Mouse (Mus musculus) layer of hippocampus, adult 2 months (tissue): ENCODE data around the gene Col4a2. TPM values are rescaled to one million over a fixed set of nuclear protein-coding genes. Genes with fewer than 3 reads are reported as not detected.
"Not testable (repeated sequence)": the region's sequence is repeated elsewhere in the genome, so short reads cannot be mapped to it uniquely, and the experiment has no call there.

ENCODE experiments used
- DNase-seq, 2 experiments: peaks; one replicate each; pipeline ENCODE4 v3.0.0; 2022; ENCODE audit warnings: low spot score in 2 of 2
- H3K27ac ChIP-seq: fragments of 200-600 bp; 2 replicates; pipeline ENCODE4 v1.8.1; 2022
- H3K4me3 ChIP-seq: fragments of 200-600 bp; 2 replicates; pipeline ENCODE4 v1.8.1; 2022; ENCODE audit warnings: mild to moderate bottlenecking
- CTCF ChIP-seq: fragments of 200-600 bp; conservative IDR thresholded peaks from 2 replicates; pipeline ENCODE4 v1.8.1; 2022; ENCODE audit warnings: antibody characterized with exemption, mild to moderate bottlenecking, moderate library complexity
- total RNA-seq, 2 experiments: library from RNA; stranded (reverse); gene quantifications; 2 replicates each; pipeline ENCODE4 v1.2.3; 2021

Gene Col4a2
- total RNA-seq, 2 experiments from 2014 or later: 53.7 to 55.4 TPM

GRCm38 (mm10) chr8:11463889-11464706 lies 151.5 kb downstream of the Col4a2 start:
- no peak for TF ChIP-seq CTCF
- no peak for DNase-seq
- H3K27ac ChIP-seq: no peak overlapping the region
- no peak overlapping the region for H3K4me3 ChIP-seq

- TF ChIP-seq CTCF: no peak
- Histone ChIP-seq H3K27ac (no peak overlapping the region), H3K4me3 (no peak overlapping the region)
- DNase-seq: no peak
Observed at GRCm38 (mm10) chr8:11464707-11464964, 152.0 kb downstream of the Col4a2 start.

DNA sequence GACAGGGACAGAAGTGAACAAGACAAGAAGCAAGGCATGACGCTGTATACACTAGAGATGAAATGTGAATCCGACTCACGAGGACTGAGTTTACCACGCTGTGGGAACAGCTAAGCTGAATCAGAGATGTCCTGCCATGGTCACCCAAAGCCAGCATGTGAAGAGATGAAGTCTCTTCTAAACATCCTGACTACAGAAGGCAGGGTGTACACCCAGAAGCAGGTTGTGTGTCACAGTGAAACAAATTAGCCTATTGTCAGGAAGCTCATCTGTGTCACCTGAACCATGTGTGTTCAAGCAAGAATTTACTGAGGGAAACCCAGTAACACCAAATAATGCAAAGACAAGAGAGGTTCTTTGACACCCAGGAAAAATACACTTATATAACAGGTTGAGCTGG lies 153.0 kb downstream of the Col4a2 start:
- no peak overlapping the region for H3K27ac ChIP-seq
- TF ChIP-seq CTCF: no peak
- no peak for DNase-seq
- H3K4me3 ChIP-seq: no peak overlapping the region

DNA sequence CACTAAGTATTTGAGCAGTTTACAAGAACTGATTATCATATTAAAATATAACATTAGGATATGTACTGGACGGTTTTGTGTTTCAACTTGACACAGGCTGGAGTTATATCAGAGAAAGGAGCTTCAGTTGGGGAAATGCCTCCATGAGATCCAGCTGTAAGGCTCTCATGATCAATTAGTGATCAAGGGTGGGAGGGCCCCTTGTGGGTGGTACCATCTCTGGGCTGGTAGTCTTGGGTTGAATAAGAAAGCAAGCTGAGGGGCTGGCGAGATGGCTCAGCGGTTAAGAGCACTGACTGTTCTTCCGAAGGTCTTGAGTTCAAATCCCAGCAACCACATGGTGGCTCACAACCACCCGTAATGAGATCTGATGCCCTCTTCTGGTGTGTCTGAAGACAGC lies 153.9 kb downstream of the Col4a2 start:
- H3K4me3 ChIP-seq, DNase-seq, H3K27ac ChIP-seq: not testable (repeated sequence)

DNA sequence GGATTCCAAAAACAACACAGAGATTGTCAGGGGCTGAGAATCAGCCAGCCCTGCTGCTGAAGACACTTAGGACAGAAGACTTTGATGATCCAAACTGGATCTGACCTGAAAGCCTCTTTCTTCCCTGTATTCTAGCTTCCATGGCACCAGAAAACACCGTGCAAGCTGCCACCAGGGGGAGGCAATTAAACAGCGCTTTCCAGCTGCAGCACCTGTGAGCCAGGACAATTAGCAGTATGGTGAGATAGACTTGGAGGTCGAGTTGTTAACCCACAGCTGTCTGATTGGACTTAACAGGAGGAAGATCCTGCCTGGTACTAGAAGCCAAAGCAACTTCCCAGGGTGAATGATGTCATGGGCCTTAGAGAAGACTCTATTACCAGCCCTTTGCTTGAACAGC lies 156.5 kb downstream of the Col4a2 start:
- no peak for DNase-seq
- TF ChIP-seq CTCF: peak; percentile 73
- no peak overlapping the region for H3K27ac ChIP-seq

GRCm38 (mm10) chr8:11470694-11471093 lies 158.1 kb downstream of the Col4a2 start:
- TF ChIP-seq CTCF: no peak
- DNase-seq: no peak
- Histone ChIP-seq H3K4me3 (no peak overlapping the region), H3K27ac (no peak overlapping the region)

More for the DNA sequence above, 156.5 kb downstream of the Col4a2 start:
- no peak overlapping the region for H3K4me3 ChIP-seq

DNA sequence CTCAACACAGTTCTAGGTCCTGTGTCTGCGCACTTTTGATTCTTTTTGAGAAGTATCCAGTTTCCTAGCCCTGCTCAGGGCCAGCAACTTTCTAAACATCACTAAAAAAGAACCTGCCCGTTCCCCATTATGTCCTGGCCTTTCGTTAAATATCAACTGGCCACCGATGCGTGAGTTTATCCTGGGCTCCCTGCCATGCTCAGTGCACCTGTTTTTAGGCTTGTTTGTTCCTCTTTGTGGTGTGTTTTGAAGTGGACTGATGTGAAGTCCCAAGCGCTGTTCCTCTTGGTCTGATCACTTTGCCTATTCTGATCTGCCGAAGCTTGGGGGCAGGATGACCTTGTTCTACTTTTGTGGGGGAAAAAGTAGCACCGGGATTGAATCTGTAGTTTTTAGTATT lies 158.7 kb downstream of the Col4a2 start:
- TF ChIP-seq CTCF: no peak
- Histone ChIP-seq H3K4me3 (no peak overlapping the region), H3K27ac (no peak overlapping the region)
- no peak for DNase-seq

- no peak for TF ChIP-seq CTCF
- no peak for DNase-seq
- Histone ChIP-seq H3K4me3 (no peak overlapping the region), H3K27ac (no peak overlapping the region)
Observed at GRCm38 (mm10) chr8:11473072-11473471, 160.5 kb downstream of the Col4a2 start.

DNA sequence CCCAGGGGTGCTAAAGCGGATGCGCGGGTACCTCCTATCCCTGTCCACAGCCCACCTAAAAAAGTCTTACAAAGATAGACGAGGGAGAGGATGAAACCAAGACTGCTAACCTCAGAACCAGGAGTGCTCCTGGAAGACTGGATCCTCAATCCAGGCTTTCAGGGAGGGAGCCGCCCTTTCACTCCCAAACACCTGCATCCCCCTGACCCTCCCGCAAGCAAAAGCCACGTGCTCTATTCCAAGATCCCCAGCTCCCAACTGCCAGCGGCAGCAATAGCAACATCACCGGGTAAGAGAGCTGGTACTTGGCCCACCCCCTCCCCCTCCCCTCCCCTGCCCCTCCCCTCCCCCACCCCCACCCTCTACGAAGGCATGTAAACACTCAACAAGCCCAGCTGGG lies 162.8 kb downstream of the Col4a2 start:
- no peak overlapping the region for H3K4me3 ChIP-seq
- H3K27ac ChIP-seq: no peak overlapping the region
- no peak for DNase-seq
- no peak for TF ChIP-seq CTCF

GRCm38 (mm10) chr8:11475876-11476275 lies 163.3 kb downstream of the Col4a2 start:
- TF ChIP-seq CTCF: no peak
- H3K4me3 ChIP-seq: no peak overlapping the region
- no peak overlapping the region for H3K27ac ChIP-seq
- DNase-seq: no peak

- TF ChIP-seq CTCF: no peak
- Histone ChIP-seq H3K4me3 (peak overlapping the region; percentile 58; the same call in 1 of the 2 replicates), H3K27ac (no peak overlapping the region)
- no peak for DNase-seq
Observed at GRCm38 (mm10) chr8:11476338-11477177, 164.0 kb downstream of the Col4a2 start.

- Histone ChIP-seq H3K27ac (no peak overlapping the region), H3K4me3 (peak overlapping the region; percentile 58; the same call in 1 of the 2 replicates)
- no peak for TF ChIP-seq CTCF
Observed at GRCm38 (mm10) chr8:11477178-11477553, 164.6 kb downstream of the Col4a2 start.

GRCm38 (mm10) chr8:11477811-11478761 lies 165.5 kb downstream of the Col4a2 start, which contains the start of gene Rab20:
Gene Rab20, minus strand, starts transcription at chr8:11478710.
- no peak for TF ChIP-seq CTCF
- DNase-seq: no peak

More at GRCm38 (mm10) chr8:11477178-11477553, 164.6 kb downstream of the Col4a2 start:
- no peak for DNase-seq

More at GRCm38 (mm10) chr8:11477811-11478761, 165.5 kb downstream of the Col4a2 start, which contains the start of gene Rab20:
- H3K4me3 ChIP-seq: peak within 1 kb of the TSS; percentile 58
- H3K27ac ChIP-seq: no peak within 1 kb of the TSS
